Comparison of ENCODE assay signal across 17 mouse cellular contexts in the genomic region with DNA sequence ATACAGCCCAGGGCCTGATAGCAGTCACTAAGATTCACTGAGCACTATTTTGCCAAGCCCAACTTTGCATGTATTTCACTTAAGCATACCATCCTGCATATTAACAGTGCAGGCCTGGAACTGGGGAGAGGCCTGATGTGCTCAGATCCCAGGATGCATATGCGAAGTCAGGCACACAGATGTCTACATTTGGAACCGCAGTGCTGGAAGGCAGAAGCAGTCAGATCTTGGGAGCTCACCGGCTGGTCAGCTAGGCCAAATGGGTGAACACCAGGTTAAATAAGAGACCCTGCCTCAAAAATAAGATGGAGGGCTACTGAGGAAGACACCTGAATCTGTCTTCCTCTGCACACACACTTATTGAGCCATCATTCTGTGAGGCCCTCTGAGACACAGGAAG.
DNase-seq lines count a peak whose midpoint lies in the region; ATAC-seq and TF ChIP-seq lines count a peak whose summit lies in the region.
"Had no signal": no experiment of that assay in that cellular context is flagged by ENCODE, and none has a peak within 500 bp of the region (broad histone marks: within the 10 kb centered on the region; RNA-seq: fewer than 3 reads in every experiment).

No protein-coding gene starts in this region.

- 87% methylated on average over 3 of the region's 3 CpGs for WGBS in intestine, embryonic 14.5 days
- 88% methylated on average over 3 of the region's 3 CpGs for WGBS in intestine, postnatal 0 days
- WGBS in lung, postnatal 0 days, result 93% methylated on average over 3 of the region's 3 CpGs
- 94% methylated on average over 3 of the region's 3 CpGs for WGBS in limb, embryonic 10.5 days
- whole genome bisulfite sequencing in stomach, embryonic 16.5 days, result 94% methylated on average over 3 of the region's 3 CpGs

- H3K4me1 ChIP-seq in intestine, embryonic 14.5 days (replicated peaks; ENCODE audit: control insufficient read depth, insufficient read depth, low read length), result peaks cover 20% of the 10 kb centered on the region
- no peaks in the 10 kb centered on the region for H3K4me1 ChIP-seq in intestine, postnatal 0 days (replicated peaks; ENCODE audit: control insufficient read depth, insufficient read depth, low read length)
- no peaks in the 10 kb centered on the region for H3K4me1 ChIP-seq in lung, postnatal 0 days (ENCODE audit: insufficient read depth, low read depth, low read length)
- H3K4me1 ChIP-seq in limb, embryonic 10.5 days, result peaks cover 78% of the 10 kb centered on the region
- peaks cover 16% of the 10 kb centered on the region for H3K4me1 ChIP-seq in stomach, embryonic 16.5 days (ENCODE audit: control insufficient read depth, insufficient read depth, low read length)

- peak overlapping the region; percentile 23; the same call in 1 of the 2 replicates for H3K27ac ChIP-seq in intestine, embryonic 14.5 days (ENCODE audit: low read depth)
- H3K27ac ChIP-seq in intestine, postnatal 0 days (ENCODE audit: low read depth, low read length), result no peak overlapping the region
- peak overlapping the region; percentile 15; the same call in 1 of the 2 replicates for H3K27ac ChIP-seq in lung, postnatal 0 days (ENCODE audit: low read length)
- peak overlapping the region; percentile 73 for H3K27ac ChIP-seq in limb, embryonic 10.5 days
- H3K27ac ChIP-seq in stomach, embryonic 16.5 days (ENCODE audit: low read length), result peak overlapping the region; percentile 51
- H3K27ac ChIP-seq: embryonic facial prominence, embryonic 12.5 days; heart, embryonic 13.5 days; left cerebral cortex, adult 2 months; liver, embryonic 14.5 days; midbrain, embryonic 15.5 days had no signal

- no peaks in the 10 kb centered on the region for H3K9me3 ChIP-seq in intestine, embryonic 14.5 days (ENCODE audit: control insufficient read depth, low read length)
- H3K9me3 ChIP-seq in intestine, postnatal 0 days (ENCODE audit: control insufficient read depth), result no peaks in the 10 kb centered on the region
- no peaks in the 10 kb centered on the region for H3K9me3 ChIP-seq in lung, postnatal 0 days (ENCODE audit: low read length)
- no peaks in the 10 kb centered on the region for H3K9me3 ChIP-seq in limb, embryonic 10.5 days (replicated peaks)
- H3K9me3 ChIP-seq in stomach, embryonic 16.5 days (replicated peaks; ENCODE audit: control insufficient read depth, low read length), result no peaks in the 10 kb centered on the region
- H3K9me3 ChIP-seq: embryonic facial prominence, embryonic 12.5 days; heart, embryonic 13.5 days; midbrain, embryonic 15.5 days had no signal

- no peak overlapping the region for H3K4me2 ChIP-seq in intestine, embryonic 14.5 days (ENCODE audit: low read length)
- H3K4me2 ChIP-seq in intestine, postnatal 0 days (replicated peaks; ENCODE audit: low read depth), result no peak overlapping the region
- H3K4me2 ChIP-seq in lung, postnatal 0 days (replicated peaks; ENCODE audit: low read depth, low read length), result no peak overlapping the region
- H3K4me2 ChIP-seq in stomach, embryonic 16.5 days (ENCODE audit: low read depth, low read length), result no peak overlapping the region
- H3K4me2 ChIP-seq: embryonic facial prominence, embryonic 12.5 days; heart, embryonic 13.5 days; midbrain, embryonic 15.5 days had no signal

- DNase-seq in intestine, embryonic 14.5 days (ENCODE audit: low spot score), result no peak
- DNase-seq in lung, postnatal 0 days (ENCODE audit: low spot score), result no peak
- DNase-seq in lung, adult 18-20 months, result no peak
- DNase-seq in limb, embryonic 10.5 days (ENCODE audit: low spot score), result peak; percentile 23
- no peak for DNase-seq in right cerebral cortex, postnatal 25 days
- DNase-seq: cerebellum, adult 9-11 months had no signal

- no peak overlapping the region for H3K4me3 ChIP-seq in intestine, embryonic 14.5 days (ENCODE audit: low read depth, low read length)
- H3K4me3 ChIP-seq in intestine, postnatal 0 days (ENCODE audit: low read depth, low read length), result no peak overlapping the region
- no peak overlapping the region for H3K4me3 ChIP-seq in lung, postnatal 0 days (ENCODE audit: low read depth, low read length)
- H3K4me3 ChIP-seq in limb, embryonic 10.5 days, result no peak overlapping the region
- no peak overlapping the region for H3K4me3 ChIP-seq in stomach, embryonic 16.5 days (replicated peaks; ENCODE audit: low read length)
- H3K4me3 ChIP-seq: embryonic facial prominence, embryonic 12.5 days; erythroblast, embryonic 14.5 days; heart, embryonic 13.5 days; left cerebral cortex, adult 2 months; midbrain, embryonic 15.5 days; myocyte had no signal

- no peaks in the 10 kb centered on the region for H3K27me3 ChIP-seq in intestine, embryonic 14.5 days (replicated peaks; ENCODE audit: control insufficient read depth, insufficient read depth, low read length)
- no peaks in the 10 kb centered on the region for H3K27me3 ChIP-seq in intestine, postnatal 0 days (replicated peaks; ENCODE audit: control insufficient read depth, insufficient read depth, low read length)
- H3K27me3 ChIP-seq in lung, postnatal 0 days (replicated peaks; ENCODE audit: insufficient read depth, low read length), result no peaks in the 10 kb centered on the region
- 0 out of 2 replicates have a peak, but pooled peaks cover 5% of the 10 kb centered on the region for H3K27me3 ChIP-seq in limb, embryonic 10.5 days (ENCODE audit: low read depth, poor library complexity, severe bottlenecking)
- no peaks in the 10 kb centered on the region for H3K27me3 ChIP-seq in stomach, embryonic 16.5 days (ENCODE audit: control insufficient read depth, insufficient read depth, low read length)
- H3K27me3 ChIP-seq: embryonic facial prominence, embryonic 12.5 days; heart, embryonic 13.5 days; midbrain, embryonic 15.5 days had no signal

- no peak for TF ChIP-seq CTCF in intestine, postnatal 0 days (IDR thresholded peaks at IDR 0.05; ENCODE audit: low read depth)
- no peak for TF ChIP-seq CTCF in lung, postnatal 0 days (IDR thresholded peaks at IDR 0.05)

- no peak for ATAC-seq in intestine, embryonic 14.5 days (replicated peaks; ENCODE audit: low FRiP score, low TSS enrichment, low read depth)
- ATAC-seq in intestine, postnatal 0 days, result no peak
- no peak for ATAC-seq in lung, postnatal 0 days
- no peak for ATAC-seq in stomach, embryonic 16.5 days (ENCODE audit: insufficient read depth, low FRiP score)
- ATAC-seq in inflammation-experienced regulatory T-cells, adult 6 months, result no peak
- ATAC-seq: forebrain, embryonic 14.5 days; midbrain, embryonic 15.5 days had no signal

- no peaks in the 10 kb centered on the region for H3K36me3 ChIP-seq in intestine, embryonic 14.5 days (ENCODE audit: control insufficient read depth, insufficient read depth, low read length)
- H3K36me3 ChIP-seq in intestine, postnatal 0 days (ENCODE audit: control insufficient read depth, insufficient read depth), result no peaks in the 10 kb centered on the region
- no peaks in the 10 kb centered on the region for H3K36me3 ChIP-seq in lung, postnatal 0 days (ENCODE audit: insufficient read depth, low read length)
- no peaks in the 10 kb centered on the region for H3K36me3 ChIP-seq in limb, embryonic 10.5 days
- H3K36me3 ChIP-seq in stomach, embryonic 16.5 days (ENCODE audit: control insufficient read depth, insufficient read depth, low read length), result no peaks in the 10 kb centered on the region
- H3K36me3 ChIP-seq: embryonic facial prominence, embryonic 12.5 days; heart, embryonic 13.5 days; midbrain, embryonic 15.5 days had no signal

- TF ChIP-seq EP300 in lung, postnatal 0 days (IDR thresholded peaks at IDR 0.05), result no peak

- no peak overlapping the region for H3K9ac ChIP-seq in intestine, embryonic 14.5 days (ENCODE audit: low read length)
- no peak overlapping the region for H3K9ac ChIP-seq in intestine, postnatal 0 days (ENCODE audit: low read depth, low read length)
- H3K9ac ChIP-seq in lung, postnatal 0 days (replicated peaks; ENCODE audit: low read depth), result no peak overlapping the region
- H3K9ac ChIP-seq in stomach, embryonic 16.5 days (ENCODE audit: low read length), result no peak overlapping the region
- H3K9ac ChIP-seq: embryonic facial prominence, embryonic 12.5 days; heart, embryonic 13.5 days; liver, embryonic 14.5 days; midbrain, embryonic 15.5 days had no signal
